In genomic region chr13:23488400-23489322, GRCm38 (mm10) we compare ENCODE assay signal across 7 mouse cellular contexts. TPM values are rescaled to one million over a fixed set of nuclear protein-coding genes. Genes with fewer than 3 reads are reported as not detected.
DNase-seq lines count a peak whose midpoint lies in the region; TF ChIP-seq lines count a peak whose summit lies in the region.

Btn2a2 (minus strand) TSS chr13:23488857.

- peak; percentile 49 for DNase-seq in T-cell, adult 2 months (ENCODE audit: low spot score)
- DNase-seq in cerebellum, postnatal 25 days = peak; percentile 54 to 67
- DNase-seq in gastrocnemius, adult 2 months = peak; percentile 52
- peak; percentile 81 for DNase-seq in hindlimb bud, embryonic 11.5 days (ENCODE audit: extremely low spot score, low read depth, low spot score)
- DNase-seq in left cerebral cortex, adult 11 months (ENCODE audit: low spot score) = peak; percentile 63
- DNase-seq in lung, postnatal 14 days = peak; percentile 39
- peak; percentile 66 to 78 for DNase-seq in right cerebral cortex, adult 2 months (ENCODE audit: low spot score in 2 of 2)

- H3K4me3 ChIP-seq in gastrocnemius, adult 2 months = peak within 1 kb of the TSS; percentile 63

- intact Hi-C loops in gastrocnemius, adult 2 months (cut with DNase I) = no loop called here

- TF ChIP-seq CTCF in gastrocnemius, adult 2 months (IDR thresholded peaks at IDR 0.05) = no peak

- no peak within 1 kb of the TSS for H3K27ac ChIP-seq in gastrocnemius, adult 2 months

RNA-seq across cellular contexts. Expression of gene Btn2a2, which starts in this region (rescaled TPM):
- not detected for total RNA-seq in gastrocnemius, adult 2 months (2021)

Comparison
In these comparisons a context has a peak if more than half of its experiments do, and no peak if none do; other contexts are left out.
1. Peak in DNase-seq and H3K4me3 ChIP-seq in gastrocnemius, adult 2 months; RNA of the gene not detected or under 1 TPM.